8 mouse cellular contexts compared by ENCODE assay signal in the genomic region with DNA sequence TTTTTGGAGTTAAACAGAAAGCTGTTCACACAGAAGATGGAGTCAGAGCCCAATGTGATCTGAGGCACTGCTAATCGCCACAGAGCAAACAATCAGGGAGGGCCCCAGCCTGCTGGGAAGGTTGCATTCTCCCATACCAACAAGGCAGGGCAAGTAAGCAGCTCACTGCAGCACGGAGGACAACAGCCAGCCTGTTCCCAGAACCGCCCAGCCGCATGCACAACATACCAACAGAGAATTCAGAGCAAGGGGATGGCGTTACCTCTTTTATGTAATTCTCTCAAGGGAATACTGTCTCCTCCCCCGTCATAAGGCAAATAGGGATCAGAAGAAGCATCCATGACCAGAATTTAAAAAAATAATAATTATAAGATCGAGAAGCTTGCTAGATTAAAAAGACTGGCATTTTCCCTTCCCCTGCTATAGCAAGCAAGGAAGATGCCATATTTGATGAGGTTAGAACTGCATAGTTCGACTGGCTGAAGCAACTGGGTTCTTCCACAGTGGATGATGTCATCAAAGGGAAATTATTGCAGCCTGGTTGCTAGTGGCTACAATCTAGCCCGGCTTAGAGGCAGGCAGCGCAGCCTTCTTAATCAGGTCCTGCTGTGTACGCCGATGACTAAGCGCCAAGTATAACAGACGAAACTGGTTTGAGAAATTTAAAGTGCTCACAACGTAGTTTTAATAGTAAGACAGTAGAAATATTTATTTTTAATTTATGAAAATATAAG. TPM values are rescaled to one million over a fixed set of nuclear protein-coding genes. Genes with fewer than 3 reads are reported as not detected.
DNase-seq lines count a peak whose midpoint lies in the region; TF ChIP-seq lines count a peak whose summit lies in the region.

No protein-coding gene starts in this region.

- peaks cover 96% of the 10 kb centered on the region for H3K79me2 ChIP-seq in macrophage (ENCODE audit: inconsistent target)

- intact Hi-C loops in left cerebral cortex, adult 2 months (cut with DNase I) = loop anchor here (2.0 to 5.0 kb wide), 2 partner anchors 28 to 62 kb away; a partner anchor contains a TSS

- 36% methylated on average over 15 of the region's 15 CpGs for WGBS in macrophage (ENCODE audit: missing documents)

- peak overlapping the region; percentile 54 for H3K4me3 ChIP-seq in left cerebral cortex, adult 2 months
- H3K4me3 ChIP-seq in macrophage (ENCODE audit: inconsistent target) = peak overlapping the region; percentile 12; the same call in 1 of the 2 replicates

- DNase-seq in adrenal gland, adult 2 months = peak; percentile 89
- peak; percentile 92 for DNase-seq in embryo, embryonic 10.5 days (ENCODE audit: low spot score)
- peak; percentile 34 for DNase-seq in gastrocnemius, postnatal 10 days
- DNase-seq in hindlimb bud, embryonic 11.5 days (ENCODE audit: extremely low spot score, low read depth, low spot score) = peak; percentile 60
- DNase-seq in left cerebral cortex, adult 2 months (ENCODE audit: extremely low spot score in 1 of 2, low spot score in 2 of 2) = peak; percentile 59 to 72
- peak; percentile 77 to 81 for DNase-seq in right cerebral cortex, adult 2 months (ENCODE audit: low spot score in 2 of 2)
- DNase-seq in thymus, postnatal 14 days = no peak

- no peaks in the 10 kb centered on the region for H3K36me3 ChIP-seq in macrophage (ENCODE audit: inconsistent target)

- TF ChIP-seq CTCF in left cerebral cortex, adult 2 months (IDR thresholded peaks at IDR 0.05) = no peak

- H3K27ac ChIP-seq in left cerebral cortex, adult 2 months = peak overlapping the region; percentile 97
- peak overlapping the region; percentile 34 for H3K27ac ChIP-seq in macrophage

RNA-seq across cellular contexts. Expression of a gene that starts 28.7 kb away (rescaled TPM):
- 10 to 100 TPM; 40.9 to 47.4 TPM for total RNA-seq in adrenal gland, adult 2 months (2021)
- 7.9 and 9.1 TPM in 2 replicates for polyA plus RNA-seq in adrenal gland, adult 2 months (2012; rRNA removed)
- total RNA-seq in gastrocnemius, postnatal 10 days (2021) = 10 to 100 TPM; 17.9 to 20.8 TPM
- total RNA-seq in left cerebral cortex, adult 2 months (2021) = 100 to 1,000 TPM; 122 to 132 TPM
- 10 to 100 TPM in 23 of 26 experiments, 1 to 10 TPM in 3; 4.0 to 78.7 (median 48.6) TPM for total RNA-seq in macrophage (2018; cell fraction: chromatin; rRNA removed)
- 10 to 100 TPM; 10.3 to 31.5 (median 20.2) TPM for total RNA-seq in macrophage (2018; cell fraction: cytosol; rRNA removed)
- 10 to 100 TPM; 13.1 to 88.6 (median 45.4) TPM for total RNA-seq in macrophage (2018; cell fraction: nucleus; rRNA removed)
- polyA plus RNA-seq in macrophage (2018) = 12.2 to 17.5 TPM (median 14.6 TPM) in 3 replicates

RNA-seq across cellular contexts. Expression of a gene that starts 38.5 kb away (rescaled TPM):
- total RNA-seq in adrenal gland, adult 2 months (2021) = 10 to 100 TPM; 14.7 to 15.0 TPM
- polyA plus RNA-seq in adrenal gland, adult 2 months (2012; rRNA removed) = 12.7 and 15.0 TPM in 2 replicates
- total RNA-seq in gastrocnemius, postnatal 10 days (2021) = 1 to 10 TPM; 5.5 to 8.9 TPM
- 10 to 100 TPM; 29.9 to 31.8 TPM for total RNA-seq in left cerebral cortex, adult 2 months (2021)
- total RNA-seq in macrophage (2018; cell fraction: chromatin; rRNA removed) = 10 to 100 TPM in 22 of 26 experiments, 1 to 10 TPM in 4; 4.1 to 43.3 (median 29.6) TPM
- 1 to 10 TPM; 3.4 to 8.3 (median 6.2) TPM for total RNA-seq in macrophage (2018; cell fraction: cytosol; rRNA removed)
- 10 to 100 TPM in 16 of 26 experiments, 1 to 10 TPM in 10; 3.6 to 23.7 (median 12.8) TPM for total RNA-seq in macrophage (2018; cell fraction: nucleus; rRNA removed)
- polyA plus RNA-seq in macrophage (2018) = 3.4 to 5.1 TPM (median 4.6 TPM) in 3 replicates
